Mouse (Mus musculus) spleen, adult 2 months (tissue): ENCODE data around the gene Ext2. TPM values are rescaled to one million over a fixed set of nuclear protein-coding genes. Genes with fewer than 3 reads are reported as not detected.

ENCODE experiments used
- DNase-seq, 2 experiments: peaks; one replicate each; pipeline versions ENCODE4 v3.0.0 to v3.0.0-alpha.2; 2012 to 2021; ENCODE audit warnings: low spot score in 2 of 2, low read depth in 1 of 2
- H3K27ac ChIP-seq: fragments of 200-500 bp; 2 replicates; pipeline ENCODE4 v1.5.1; 2012; ENCODE audit warnings: low read length, inconsistent platforms; ENCODE audit not compliant: insufficient read depth
- H3K27me3 ChIP-seq: fragments of 200-500 bp; 2 replicates; pipeline ENCODE4 v1.6.1; 2012; ENCODE audit warnings: mild to moderate bottlenecking, moderate library complexity, low read length, inconsistent platforms; ENCODE audit not compliant: control insufficient read depth, insufficient read depth
- H3K36me3 ChIP-seq: fragments of 200-500 bp; 2 replicates; pipeline ENCODE4 v1.6.1; 2012; ENCODE audit warnings: mild to moderate bottlenecking, low read length, inconsistent platforms; ENCODE audit not compliant: control insufficient read depth, insufficient read depth
- H3K4me1 ChIP-seq: fragments of 200-500 bp; 2 replicates; pipeline ENCODE4 v1.6.1; 2011; ENCODE audit warnings: inconsistent platforms; ENCODE audit not compliant: control insufficient read depth, insufficient read depth, insufficient read length
- H3K4me3 ChIP-seq: fragments of 200-500 bp; 2 replicates; pipeline ENCODE4 v1.5.1; 2011; ENCODE audit warnings: mild to moderate bottlenecking, inconsistent platforms; ENCODE audit not compliant: insufficient read depth, insufficient read length; ENCODE audit errors: extremely low read depth
- CTCF ChIP-seq: fragments of 200-500 bp; IDR thresholded peaks from 2 replicates; pipeline ENCODE4 v1.5.1; 2011; ENCODE audit warnings: mild to moderate bottlenecking, inconsistent platforms; ENCODE audit not compliant: insufficient read depth, insufficient read length, insufficient replicate concordance; ENCODE audit errors: extremely low read depth
- POLR2A ChIP-seq: fragments of 200-500 bp; IDR thresholded peaks from 2 replicates; pipeline ENCODE4 v1.6.1; 2011; ENCODE audit warnings: low read depth, low read length, inconsistent platforms
- WGBS: fragments of 180-500 bp; shearing (Covaris S2); methylation state at CpG from one replicate; pipeline ENCODE4 v1.1.7; 2018; 5-methylcytosine and 5-hydroxymethylcytosine counted together
- polyA plus RNA-seq: library from polyadenylated mRNA; depleted of rRNA; stranded (reverse); fragments of >200 nt; gene quantifications from 2 replicates; pipeline ENCODE4 v1.2.3, GENCODE M21; 2012

Ext2 gene
- polyA plus RNA-seq, 1 experiment: 23.9 TPM

GRCm38 (mm10) chr2:93835596-93835995, 13.2 kb upstream of the Ext2 start:
- no peaks in the 10 kb centered on the region for H3K4me1 ChIP-seq
- no peak for DNase-seq
- H3K27me3 ChIP-seq: no peaks in the 10 kb centered on the region
- H3K27ac ChIP-seq: no peak overlapping the region
- no peak overlapping the region for H3K4me3 ChIP-seq
- H3K36me3 ChIP-seq: peaks cover 3% of the 10 kb centered on the region; the same call in 1 of the 2 replicates
- 88% methylated on average over 11 of the region's 11 CpGs for WGBS
- TF ChIP-seq CTCF (no peak), POLR2A (no peak)

- TF ChIP-seq POLR2A (no peak), CTCF (peak; percentile 88; the same call in 1 of the 2 replicates)
- Histone ChIP-seq H3K4me3 (no peak overlapping the region), H3K27me3 (no peaks in the 10 kb centered on the region), H3K4me1 (peaks cover 2% of the 10 kb centered on the region; the same call in 1 of the 2 replicates), H3K36me3 (peaks cover under 1% of the 10 kb centered on the region; the same call in 1 of the 2 replicates), H3K27ac (no peak overlapping the region)
- 15% methylated on average over 8 of the region's 8 CpGs for whole genome bisulfite sequencing
- peak; percentile 64 to 85 for DNase-seq
These were observed 1.2 kb upstream of the Ext2 start for GRCm38 (mm10) chr2:93823519-93823918.

- TF ChIP-seq POLR2A (no peak), CTCF (no peak)
- H3K27me3 ChIP-seq: no peaks in the 10 kb centered on the region
- peaks cover 2% of the 10 kb centered on the region; the same call in 1 of the 2 replicates for H3K4me1 ChIP-seq
- H3K4me3 ChIP-seq: no peak overlapping the region
- peaks cover 8% of the 10 kb centered on the region; the same call in 1 of the 2 replicates for H3K36me3 ChIP-seq
- WGBS: 94% methylated on average over 5 of the region's 5 CpGs
- no peak for DNase-seq
- H3K27ac ChIP-seq: no peak overlapping the region
These were observed 4.6 kb downstream of the Ext2 start for GRCm38 (mm10) chr2:93817791-93818190.

- H3K36me3 ChIP-seq: peaks cover 12% of the 10 kb centered on the region
- no peaks in the 10 kb centered on the region for H3K4me1 ChIP-seq
- TF ChIP-seq POLR2A: no peak
- no peak for TF ChIP-seq CTCF
These were observed 9.0 kb downstream of the Ext2 start for GRCm38 (mm10) chr2:93813343-93813742.

GRCm38 (mm10) chr2:93811812-93812211, 10.6 kb downstream of the Ext2 start:
- Histone ChIP-seq H3K4me3 (no peak overlapping the region), H3K4me1 (no peaks in the 10 kb centered on the region), H3K27ac (no peak overlapping the region), H3K36me3 (peaks cover 12% of the 10 kb centered on the region), H3K27me3 (no peaks in the 10 kb centered on the region)
- WGBS: 40% methylated on average over 4 of the region's 4 CpGs
- DNase-seq: peak; percentile 19 to 61
- TF ChIP-seq POLR2A: no peak
- peak; percentile 76; the same call in 1 of the 2 replicates for TF ChIP-seq CTCF

More at GRCm38 (mm10) chr2:93813343-93813742, 9.0 kb downstream of the Ext2 start:
- Histone ChIP-seq H3K4me3 (no peak overlapping the region), H3K27me3 (no peaks in the 10 kb centered on the region), H3K27ac (no peak overlapping the region)
- 96% methylated on average over 22 of the region's 22 CpGs for WGBS
- no peak for DNase-seq

- Histone ChIP-seq H3K27ac (no peak overlapping the region), H3K36me3 (peaks cover 19% of the 10 kb centered on the region), H3K4me1 (no peaks in the 10 kb centered on the region), H3K4me3 (no peak overlapping the region), H3K27me3 (no peaks in the 10 kb centered on the region)
- 7% methylated on average over 2 of the region's 2 CpGs for WGBS
- no peak for TF ChIP-seq POLR2A
- peak; percentile 81; the same call in 1 of the 2 replicates for TF ChIP-seq CTCF
- peak in 1 of 2 experiments; percentile 21 for DNase-seq
These were observed 12.4 kb downstream of the Ext2 start for GRCm38 (mm10) chr2:93809931-93810330.

- no peaks in the 10 kb centered on the region for H3K27me3 ChIP-seq
- no peak for DNase-seq
- H3K36me3 ChIP-seq: peaks cover 13% of the 10 kb centered on the region
- no peak overlapping the region for H3K27ac ChIP-seq
- WGBS: 92% methylated on average over 5 of the region's 5 CpGs
- H3K4me1 ChIP-seq: no peaks in the 10 kb centered on the region
- TF ChIP-seq CTCF (no peak), POLR2A (no peak)
- H3K4me3 ChIP-seq: no peak overlapping the region
These were observed 14.3 kb downstream of the Ext2 start for GRCm38 (mm10) chr2:93808071-93808470.
